Mouse (Mus musculus) small intestine, adult 2 months (tissue): Measurements from ENCODE around the gene Qprt.

Experiments used
- CTCF ChIP-seq: fragments of 200-500 bp; IDR thresholded peaks from 2 replicates; pipeline ENCODE4 v1.5.1; 2012; ENCODE audit warnings: low read depth, mild to moderate bottlenecking, control low read depth, inconsistent platforms, low read length, moderate library complexity, mixed read lengths; ENCODE audit not compliant: insufficient replicate concordance, insufficient read length; ENCODE audit errors: extremely low read depth
- POLR2A ChIP-seq: fragments of 200-500 bp; IDR thresholded peaks from 2 replicates; pipeline ENCODE4 v1.6.1; 2012; ENCODE audit warnings: low read depth, mild to moderate bottlenecking, control low read depth, inconsistent platforms, low read length, moderate library complexity

GRCm38 (mm10) chr7:127083689-127084088 lies 38.3 kb downstream of the Qprt start:
- no peak for TF ChIP-seq POLR2A
- no peak for TF ChIP-seq CTCF
